Mouse (Mus musculus): ENCODE measurements at regions not wholly inside any gene's neighbourhood (a gene's known extent, or its start where the extent isn't known, plus 50 kb on each side); places are given as distances from the start of the nearest gene placed in this dataset.

GRCm38 (mm10) chr12:29141855-29142254, 386.3 kb upstream of the Myt1l start:
- TF ChIP-seq POLR2A (IDR thresholded peaks at IDR 0.05; ENCODE audit: insufficient read length, low read depth) (no peak), MYOD1 (IDR thresholded peaks at IDR 0.05; ENCODE audit: control insufficient read depth in 1 of 3, insufficient read length in 2 of 3, low read depth in 2 of 3) (no peak), MYOG (IDR thresholded peaks at IDR 0.05; ENCODE audit: control insufficient read depth in 1 of 3, insufficient read depth in 1 of 3, insufficient read length in 2 of 3, low read depth in 2 of 3) (no peak), TCF12 (IDR thresholded peaks at IDR 0.05; ENCODE audit: insufficient read depth, poor library complexity, severe bottlenecking) (no peak), POLR2AphosphoS2 (IDR thresholded peaks at IDR 0.05; ENCODE audit: insufficient read length, low read depth) (no peak), REST (IDR thresholded peaks at IDR 0.05; ENCODE audit: insufficient read depth, insufficient read length) (no peak), USF1 (IDR thresholded peaks at IDR 0.05; ENCODE audit: low read depth) (no peak)
